Mouse (Mus musculus) megakaryocyte-erythroid progenitor cell, adult 5-6 weeks (primary cell): ENCODE measurements around the gene Gm2075. TPM values are rescaled to one million over a fixed set of nuclear protein-coding genes. Genes with fewer than 3 reads are reported as not detected.
"Not testable (repeated sequence)": the region's sequence is repeated elsewhere in the genome, so short reads cannot be mapped to it uniquely, and the experiment has no call there.

Experiments
- ATAC-seq: replicated peaks from 2 replicates; pipeline ENCODE4 v1.8.0; 2016; ENCODE audit warnings: mild to moderate bottlenecking, inconsistent platforms; ENCODE audit not compliant: severe bottlenecking, poor library complexity, low FRiP score, low TSS enrichment
- total RNA-seq, 2 experiments: library from RNA; stranded (forward) in 1 of 2; stranded (reverse) in 1 of 2; fragments of 200-1000, 215-1000 nt in 1 of 2; fragments of >200 nt in 1 of 2; fragmentation: Nextera tagmentation in 1 of 2; gene quantifications; 2 replicates each; pipeline ENCODE4 v1.2.3; 2014 to 2017

Gm2075 gene
- total RNA-seq (2014; fragmentation: Nextera tagmentation) (not detected in 2 replicates), total RNA-seq (2017) (not detected in 2 replicates)

- not testable (repeated sequence) for ATAC-seq
These were observed at the start of gene Gm2075 for GRCm38 (mm10) chr12:88011548-88011947. Gene Gm2075, plus strand, starts transcription at chr12:88011848.

- ATAC-seq, result not testable (repeated sequence)
These were observed 27.6 kb upstream of the Gm2075 start for GRCm38 (mm10) chr12:87984000-87984399.

DNA sequence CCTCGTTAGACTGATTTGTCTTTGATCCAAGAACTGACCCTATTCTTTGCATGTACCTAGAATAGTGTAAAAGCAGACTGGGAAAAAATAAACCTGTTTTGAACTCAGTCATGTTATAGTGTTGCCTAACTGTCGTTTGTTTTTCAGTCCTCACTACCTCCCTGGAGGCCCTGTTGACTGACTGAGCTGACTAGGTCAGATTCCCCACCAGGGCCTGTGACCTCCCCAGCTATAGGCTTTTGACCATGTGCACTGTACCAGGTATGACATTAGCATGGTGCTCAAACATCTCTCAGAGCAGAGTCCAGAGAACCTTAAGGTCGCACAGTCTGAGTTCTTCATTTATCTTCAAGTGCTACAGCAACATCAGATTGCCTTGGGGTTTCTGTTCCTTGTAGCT is 7.5 kb upstream of the Gm2075 start:
- not testable (repeated sequence) for ATAC-seq

- not testable (repeated sequence) for ATAC-seq
These were observed 7.0 kb downstream of the Gm2075 start, which contains the start of gene Gm6803 for GRCm38 (mm10) chr12:88018671-88019070. Gene Gm6803, minus strand, starts transcription at chr12:88018771.

DNA sequence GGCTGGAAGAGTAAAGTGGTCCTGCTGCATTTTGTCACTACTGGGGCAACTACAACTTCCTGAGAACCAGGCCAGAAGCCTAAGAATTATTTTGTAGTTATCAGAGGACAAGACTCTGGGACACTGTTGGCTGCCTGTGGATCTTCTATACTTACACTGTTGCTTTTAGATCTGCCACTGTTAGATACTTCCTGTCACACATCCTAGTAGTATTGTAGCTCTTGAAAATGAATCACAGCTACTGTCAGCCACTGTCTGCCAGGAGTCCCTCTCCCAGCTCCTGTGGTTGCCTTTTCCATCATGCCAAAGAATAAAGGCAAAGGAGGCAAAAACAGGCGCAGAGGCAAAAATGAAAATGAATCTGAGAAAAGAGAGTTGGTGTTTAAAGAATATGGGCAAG is 15.1 kb downstream of the Gm2075 start, which contains the start of gene Gm2056:
TSS of gene Gm2056 (plus strand) at position 301 of the 400 bp plus-strand sequence.
- not testable (repeated sequence) for ATAC-seq

DNA sequence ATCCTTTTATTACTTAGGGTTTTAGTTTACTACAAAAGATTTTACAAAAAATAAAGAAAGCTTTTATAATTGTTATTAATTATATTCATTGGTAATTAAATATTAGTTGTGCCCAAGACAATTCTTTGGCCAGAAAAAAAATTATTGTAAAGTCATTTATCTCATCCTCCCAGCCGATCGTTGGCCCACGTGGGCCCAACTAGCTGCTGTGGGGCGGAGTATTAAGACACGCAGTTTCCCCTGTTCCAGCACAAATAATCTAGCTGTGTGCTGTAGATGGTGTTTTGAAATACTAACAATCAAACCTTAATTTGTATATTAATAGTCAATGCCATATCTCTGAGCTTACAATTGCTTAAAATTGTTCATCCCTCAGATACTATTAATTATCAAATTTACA is 20.6 kb downstream of the Gm2075 start:
- not testable (repeated sequence) for ATAC-seq

GRCm38 (mm10) chr12:88039062-88039461 is 27.4 kb downstream of the Gm2075 start:
- not testable (repeated sequence) for ATAC-seq

DNA sequence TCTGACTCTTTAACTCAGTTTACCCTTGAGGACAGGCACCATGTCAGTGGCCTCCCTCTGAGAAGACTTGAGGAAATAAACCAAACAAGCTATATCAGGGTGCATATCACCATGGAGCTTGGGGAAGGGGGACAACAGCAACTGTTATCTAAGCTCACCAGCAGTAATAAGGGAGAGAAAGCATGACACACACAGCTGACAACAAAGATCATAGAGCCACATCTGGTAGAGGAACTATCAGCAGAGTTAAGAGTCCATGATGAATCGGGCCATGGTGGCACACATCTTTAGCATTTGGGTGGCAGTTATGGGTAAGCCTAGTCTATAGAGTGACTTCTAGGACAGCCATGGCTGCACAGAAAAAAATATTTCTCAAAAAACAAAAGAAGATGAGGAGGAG is 28.1 kb downstream of the Gm2075 start:
- not testable (repeated sequence) for ATAC-seq

DNA sequence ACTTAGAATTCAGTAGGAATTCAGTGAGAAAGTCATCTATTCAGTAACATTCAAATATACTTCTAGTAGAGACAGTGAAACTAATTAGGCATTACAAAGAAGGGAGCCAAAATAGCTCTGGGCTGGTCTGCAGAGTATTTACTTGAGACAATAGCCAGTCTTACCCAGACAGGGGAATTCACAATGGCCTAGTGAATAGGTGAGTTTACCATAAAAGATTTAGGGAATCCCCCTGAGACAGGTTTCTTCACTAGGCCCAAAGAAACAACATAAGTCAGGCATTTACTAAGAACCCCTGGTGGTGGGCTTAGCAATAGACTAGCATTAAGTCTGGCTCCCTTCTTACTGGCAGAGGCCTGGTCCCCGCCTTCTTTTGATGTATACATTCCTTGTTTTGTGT is 33.6 kb downstream of the Gm2075 start:
- ATAC-seq, result not testable (repeated sequence)

Other genes with a start within 250 kb of the Gm2075 start
- gene Gm21319, start 236.1 kb upstream of the Gm2075 start, total RNA-seq (2014; fragmentation: Nextera tagmentation), result not detected in 2 replicates
- not detected in 2 replicates for gene Gm21319, start 236.1 kb upstream of the Gm2075 start, total RNA-seq (2017)
- gene Gm21936, start 216.3 kb upstream of the Gm2075 start, total RNA-seq (2014; fragmentation: Nextera tagmentation), result not detected in 2 replicates
- gene Gm21936, start 216.3 kb upstream of the Gm2075 start, total RNA-seq (2017), result not detected in 2 replicates
- not detected in 2 replicates for gene BB287469, start 195.3 kb upstream of the Gm2075 start, total RNA-seq (2014; fragmentation: Nextera tagmentation)
- not detected in 2 replicates for gene BB287469, start 195.3 kb upstream of the Gm2075 start, total RNA-seq (2017)
- gene Gm2001, start 169.5 kb upstream of the Gm2075 start, total RNA-seq (2014; fragmentation: Nextera tagmentation), result not detected in 2 replicates
- not detected in 2 replicates for gene Gm2001, start 169.5 kb upstream of the Gm2075 start, total RNA-seq (2017)
- gene Gm2016, start 137.8 kb upstream of the Gm2075 start, total RNA-seq (2014; fragmentation: Nextera tagmentation), result not detected in 2 replicates
- not detected in 2 replicates for gene Gm2016, start 137.8 kb upstream of the Gm2075 start, total RNA-seq (2017)
- gene Gm2022, start 116.5 kb upstream of the Gm2075 start, total RNA-seq (2014; fragmentation: Nextera tagmentation), result not detected in 2 replicates
- not detected in 2 replicates for gene Gm2022, start 116.5 kb upstream of the Gm2075 start, total RNA-seq (2017)
- gene Gm2035, start 92.0 kb upstream of the Gm2075 start, total RNA-seq (2014; fragmentation: Nextera tagmentation), result not detected in 2 replicates
- not detected in 2 replicates for gene Gm2035, start 92.0 kb upstream of the Gm2075 start, total RNA-seq (2017)
- not detected in 2 replicates for gene Gm2042, start 57.8 kb upstream of the Gm2075 start, total RNA-seq (2014; fragmentation: Nextera tagmentation)
- not detected in 2 replicates for gene Gm2042, start 57.8 kb upstream of the Gm2075 start, total RNA-seq (2017)
- gene Gm6803, start 6.9 kb downstream of the Gm2075 start, total RNA-seq (2014; fragmentation: Nextera tagmentation), result not detected in 2 replicates
- gene Gm6803, start 6.9 kb downstream of the Gm2075 start, total RNA-seq (2017), result not detected in 2 replicates
- gene Gm2056, start 15.2 kb downstream of the Gm2075 start, total RNA-seq (2014; fragmentation: Nextera tagmentation), result not detected in 2 replicates
- not detected in 2 replicates for gene Gm2056, start 15.2 kb downstream of the Gm2075 start, total RNA-seq (2017)
- not detected in 2 replicates for gene Gm16368, start 71.8 kb downstream of the Gm2075 start, total RNA-seq (2014; fragmentation: Nextera tagmentation)
- not detected in 2 replicates for gene Gm16368, start 71.8 kb downstream of the Gm2075 start, total RNA-seq (2017)
- gene Gm10436, start 170.3 kb downstream of the Gm2075 start, total RNA-seq (2014; fragmentation: Nextera tagmentation), result not detected in 2 replicates
- gene Gm10436, start 170.3 kb downstream of the Gm2075 start, total RNA-seq (2017), result not detected in 2 replicates
- not detected in 2 replicates for gene Gm8332, start 238.3 kb downstream of the Gm2075 start, total RNA-seq (2014; fragmentation: Nextera tagmentation)
- gene Gm8332, start 238.3 kb downstream of the Gm2075 start, total RNA-seq (2017), result not detected in 2 replicates